Mouse (Mus musculus) heart, postnatal 36 days (tissue): ENCODE measurements around the gene Naalad2. TPM values are rescaled to one million over a fixed set of nuclear protein-coding genes. Genes with fewer than 3 reads are reported as not detected.

Source experiments
- total RNA-seq, 2 experiments: library from RNA; stranded (reverse); gene quantifications; 2 replicates each; pipeline ENCODE4 v1.2.3; 2021

The Naalad2 gene
- total RNA-seq, 2 experiments from 2014 or later, result 7.4 to 10.5 TPM

Other genes starting within 250 kb of the Naalad2 start
- 10 to 100 TPM; 44.7 to 61.6 TPM for gene Chordc1, start 110.9 kb downstream of the Naalad2 start, total RNA-seq
- not detected for gene Ubtfl1, start 1.4 kb upstream of the Naalad2 start, total RNA-seq
- gene Mbd3l2, start 27.7 kb upstream of the Naalad2 start, total RNA-seq, result not detected
- gene Zfp558, start 75.3 kb upstream of the Naalad2 start, total RNA-seq, result 1 to 10 TPM; 1.2 to 1.5 TPM
- gene Mbd3l1, start 75.4 kb upstream of the Naalad2 start, total RNA-seq, result not detected